Mouse (Mus musculus) kidney, adult 2 months (tissue): ENCODE measurements at regions not wholly inside any gene's neighbourhood (a gene's known extent, or its start where the extent isn't known, plus 50 kb on each side); places are given as distances from the start of the nearest gene placed in this dataset.

Experiments used
- DNase-seq: peaks from one replicate; pipeline ENCODE4 v3.0.0; 2021
- H3K27ac ChIP-seq: fragments of 200-500 bp; 2 replicates; pipeline ENCODE4 v1.5.1; 2012; ENCODE audit warnings: low read depth, low read length, control low read depth, inconsistent platforms; ENCODE audit not compliant: insufficient read depth
- H3K27me3 ChIP-seq: fragments of 200-500 bp; replicated peaks from 2 replicates; pipeline ENCODE4 v1.6.1; 2012; ENCODE audit warnings: mild to moderate bottlenecking, moderate library complexity, low read length, inconsistent platforms; ENCODE audit not compliant: control insufficient read depth, insufficient read depth
- H3K36me3 ChIP-seq: fragments of 200-500 bp; 2 replicates; pipeline ENCODE4 v1.6.1; 2012; ENCODE audit warnings: mild to moderate bottlenecking, moderate library complexity, low read length, inconsistent platforms; ENCODE audit not compliant: control insufficient read depth, insufficient read depth
- H3K4me1 ChIP-seq: fragments of 200-500 bp; 2 replicates; pipeline ENCODE4 v1.6.1; 2011; ENCODE audit warnings: low read length; ENCODE audit not compliant: control insufficient read depth, insufficient read depth
- H3K4me3 ChIP-seq: fragments of 200-500 bp; 2 replicates; pipeline ENCODE4 v1.5.1; 2011; ENCODE audit warnings: mild to moderate bottlenecking, low read depth, low read length, control low read depth; ENCODE audit not compliant: insufficient read depth
- CTCF ChIP-seq: fragments of 200-500 bp; conservative IDR thresholded peaks from 2 replicates; pipeline ENCODE4 v1.5.1; 2011; ENCODE audit warnings: low read depth, mild to moderate bottlenecking, control low read depth, low read length, moderate library complexity, mixed read lengths; ENCODE audit not compliant: insufficient read depth, insufficient read length
- POLR2A ChIP-seq: fragments of 200-500 bp; IDR thresholded peaks from one replicate; pipeline ENCODE4 v1.6.1; 2011; ENCODE audit warnings: low read depth, low read length, control low read depth
- WGBS: fragments of 180-500 bp; shearing (Covaris S2); methylation state at CpG from one replicate; pipeline ENCODE4 v1.1.7; 2018; 5-methylcytosine and 5-hydroxymethylcytosine counted together

GRCm38 (mm10) chr6:143336574-143336973, 169.6 kb downstream of the Etnk1 start:
- Histone ChIP-seq H3K27ac (no peak overlapping the region), H3K4me3 (no peak overlapping the region), H3K27me3 (no peaks in the 10 kb centered on the region), H3K36me3 (no peaks in the 10 kb centered on the region), H3K4me1 (no peaks in the 10 kb centered on the region)
- DNase-seq: no peak
- TF ChIP-seq CTCF (no peak), POLR2A (no peak)
- 48% methylated on average over 4 of the region's 4 CpGs for WGBS

DNA sequence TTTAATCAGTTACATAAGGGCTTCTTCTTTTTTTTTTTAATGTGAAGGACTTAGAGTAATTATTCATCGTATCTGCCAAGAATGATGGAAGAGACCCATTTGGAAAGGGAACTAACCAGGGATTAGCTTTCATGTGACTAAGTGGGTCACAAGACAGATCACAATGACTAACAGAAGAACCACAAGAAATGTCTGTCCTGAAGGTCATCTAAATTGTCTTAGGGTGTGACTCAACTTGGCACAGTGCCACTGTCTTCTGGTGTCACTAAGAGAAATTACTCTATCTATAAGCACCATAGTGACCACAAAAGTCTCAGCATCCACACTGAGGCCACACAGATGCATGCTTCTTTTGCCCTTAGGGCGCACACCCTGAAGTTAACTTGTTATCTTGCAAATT, 182.0 kb downstream of the Etnk1 start:
- Histone ChIP-seq H3K27me3 (no peaks in the 10 kb centered on the region), H3K4me1 (no peaks in the 10 kb centered on the region), H3K27ac (no peak overlapping the region), H3K4me3 (no peak overlapping the region), H3K36me3 (no peaks in the 10 kb centered on the region)
- 84% methylated on average over 2 of the region's 2 CpGs for WGBS
- DNase-seq: no peak
- TF ChIP-seq CTCF (no peak), POLR2A (no peak)

DNA sequence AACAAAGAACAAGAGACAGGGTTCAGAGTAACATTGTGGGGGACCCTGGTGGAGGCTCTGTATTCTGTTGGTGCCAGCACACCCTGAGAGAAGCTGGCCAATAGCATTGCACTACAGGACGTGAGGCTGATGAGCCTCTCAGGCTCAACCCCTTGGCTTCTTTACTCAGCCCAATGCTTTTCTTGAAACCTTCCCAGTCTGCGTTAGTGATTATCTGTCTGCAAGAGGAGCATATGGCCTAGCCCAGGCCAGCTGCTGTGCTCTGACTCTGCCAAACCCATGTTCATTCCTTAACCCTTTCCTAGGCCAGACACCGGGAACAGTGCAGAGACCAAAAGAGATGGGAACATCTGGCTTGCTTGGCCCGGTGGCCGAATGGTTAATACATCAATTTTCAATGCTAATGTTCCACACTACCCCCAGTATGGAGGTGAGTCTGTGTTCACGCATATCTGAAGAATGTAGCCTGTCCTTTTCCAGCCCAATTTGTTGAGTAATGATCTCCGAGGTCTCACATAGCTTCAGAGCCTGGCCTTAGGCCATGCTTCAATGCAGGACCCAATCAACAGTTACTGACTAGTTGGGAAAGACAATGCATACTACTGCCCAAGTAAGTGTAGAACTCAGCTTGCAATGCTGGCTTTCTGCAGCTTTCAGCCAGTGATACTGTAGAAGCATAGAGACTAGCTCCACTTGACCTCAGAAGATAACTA, 192.5 kb downstream of the Etnk1 start:
- H3K4me1 ChIP-seq: no peaks in the 10 kb centered on the region
- no peaks in the 10 kb centered on the region for H3K36me3 ChIP-seq
- WGBS: 78% methylated on average over 7 of the region's 7 CpGs
- no peak overlapping the region for H3K4me3 ChIP-seq
- no peak for TF ChIP-seq CTCF
- no peak for TF ChIP-seq POLR2A
- H3K27me3 ChIP-seq: no peaks in the 10 kb centered on the region
- H3K27ac ChIP-seq: no peak overlapping the region
- no peak for DNase-seq

DNA sequence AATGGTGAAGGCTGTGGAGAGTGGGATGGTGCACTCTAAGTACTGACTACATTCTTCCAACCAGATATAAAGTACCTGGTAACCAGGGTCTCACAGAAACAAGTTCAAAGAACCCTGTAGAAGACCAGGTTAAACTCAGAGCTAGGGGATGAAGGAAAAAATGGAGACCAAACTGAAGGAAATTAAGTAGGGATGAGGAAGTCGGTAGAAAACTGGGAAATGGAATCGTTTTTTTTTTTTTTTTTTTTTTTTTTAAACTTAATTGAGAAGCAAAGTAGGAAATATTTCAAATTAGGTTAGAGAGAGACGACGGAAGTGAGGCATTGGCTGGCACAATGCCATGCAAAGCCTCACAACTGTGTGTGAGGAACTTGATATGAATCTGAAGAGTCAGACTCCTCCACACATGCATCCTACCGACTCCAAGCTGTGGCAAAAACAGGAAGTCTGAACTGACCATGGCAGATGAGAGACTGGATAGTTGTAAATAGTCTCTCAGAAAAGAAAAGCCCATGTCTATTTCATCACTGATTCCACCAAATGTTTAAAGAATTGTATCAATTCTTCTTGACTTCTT, 194.2 kb downstream of the Etnk1 start:
- TF ChIP-seq CTCF (no peak), POLR2A (no peak)
- Histone ChIP-seq H3K27me3 (no peaks in the 10 kb centered on the region), H3K36me3 (no peaks in the 10 kb centered on the region), H3K4me3 (no peak overlapping the region), H3K4me1 (no peaks in the 10 kb centered on the region), H3K27ac (no peak overlapping the region)
- 34% methylated on average over 5 of the region's 5 CpGs for WGBS
- no peak for DNase-seq

GRCm38 (mm10) chr6:143361963-143362362, 194.9 kb downstream of the Etnk1 start:
- TF ChIP-seq POLR2A (no peak), CTCF (no peak)
- no peak for DNase-seq
- no peaks in the 10 kb centered on the region for H3K4me1 ChIP-seq
- H3K27me3 ChIP-seq: no peaks in the 10 kb centered on the region
- H3K4me3 ChIP-seq: no peak overlapping the region
- H3K36me3 ChIP-seq: no peaks in the 10 kb centered on the region
- WGBS: 90% methylated on average over 2 of the region's 2 CpGs
- H3K27ac ChIP-seq: no peak overlapping the region

DNA sequence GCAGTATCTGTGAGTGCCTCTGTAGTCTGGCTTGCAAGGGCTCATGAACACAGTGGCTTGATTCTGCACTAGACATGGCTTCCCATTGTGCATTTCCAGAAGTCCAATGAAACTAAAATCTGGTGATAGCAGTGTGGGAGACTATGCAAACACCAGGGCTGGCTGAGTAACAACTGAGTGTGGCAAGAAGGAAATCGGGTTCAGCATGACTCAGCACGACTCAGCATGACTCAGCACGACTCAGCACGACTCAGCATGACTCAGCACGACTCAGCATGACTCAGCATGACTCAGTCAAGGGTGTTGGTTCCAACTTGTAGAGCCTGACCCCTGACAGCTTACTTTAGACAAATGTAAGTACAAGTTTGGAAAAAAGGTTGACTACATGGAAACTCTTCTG, 198.8 kb downstream of the Etnk1 start:
- H3K4me1 ChIP-seq: no peaks in the 10 kb centered on the region
- H3K27ac ChIP-seq: no peak overlapping the region
- H3K4me3 ChIP-seq: no peak overlapping the region
- WGBS: 91% methylated on average over 5 of the region's 5 CpGs
- no peak for DNase-seq
- no peak for TF ChIP-seq POLR2A
- no peak for TF ChIP-seq CTCF
- H3K36me3 ChIP-seq: no peaks in the 10 kb centered on the region
- no peaks in the 10 kb centered on the region for H3K27me3 ChIP-seq

- Histone ChIP-seq H3K4me1 (no peaks in the 10 kb centered on the region), H3K27ac (no peak overlapping the region), H3K36me3 (no peaks in the 10 kb centered on the region), H3K4me3 (no peak overlapping the region), H3K27me3 (no peaks in the 10 kb centered on the region)
- WGBS: 79% methylated on average over 3 of the region's 3 CpGs
- TF ChIP-seq CTCF (no peak), POLR2A (no peak)
- no peak for DNase-seq
Observed at GRCm38 (mm10) chr6:143367804-143368203, 200.8 kb downstream of the Etnk1 start.
